Mouse (Mus musculus) heart, adult 2 months (tissue): ENCODE measurements around the gene Col25a1. TPM values are rescaled to one million over a fixed set of nuclear protein-coding genes. Genes with fewer than 3 reads are reported as not detected.

Experiments used
- DNase-seq, 2 experiments: peaks; one replicate each; pipeline ENCODE4 v3.0.0; 2021
- H3K27ac ChIP-seq: fragments of 200-600 bp; 2 replicates; pipeline ENCODE4 v1.8.1; 2022
- H3K27me3 ChIP-seq: fragments of 200-500 bp; 2 replicates; pipeline ENCODE4 v1.6.1; 2012; ENCODE audit warnings: mild to moderate bottlenecking, low read length, inconsistent platforms, mixed read lengths; ENCODE audit not compliant: control insufficient read depth, insufficient read depth
- H3K36me3 ChIP-seq: fragments of 200-500 bp; 2 replicates; pipeline ENCODE4 v1.6.1; 2012; ENCODE audit warnings: low read length, inconsistent platforms; ENCODE audit not compliant: control insufficient read depth, insufficient read depth
- H3K4me1 ChIP-seq: fragments of 200-500 bp; 2 replicates; pipeline ENCODE4 v1.6.1; 2011; ENCODE audit warnings: low read length; ENCODE audit not compliant: control insufficient read depth, insufficient read depth
- H3K4me3 ChIP-seq: fragments of 200-600 bp; 2 replicates; pipeline ENCODE4 v1.8.1; 2022
- H3K79me2 ChIP-seq: fragments of 200-500 bp; replicated peaks from 2 replicates; pipeline ENCODE4 v1.6.1; 2012; ENCODE audit warnings: mild to moderate bottlenecking, inconsistent platforms, low read length, moderate library complexity, mixed read lengths; ENCODE audit not compliant: control insufficient read depth, insufficient read depth
- H3K9ac ChIP-seq: fragments of 200-500 bp; 2 replicates; pipeline ENCODE4 v1.6.1; 2012; ENCODE audit warnings: low read depth, mild to moderate bottlenecking, control low read depth, inconsistent platforms, low read length, mixed read lengths
- CTCF ChIP-seq: fragments of 200-600 bp; IDR thresholded peaks from 2 replicates; pipeline ENCODE4 v1.8.1; 2022; ENCODE audit warnings: antibody characterized with exemption, mild to moderate bottlenecking, moderate library complexity
- EP300 ChIP-seq: fragments of 200-500 bp; IDR thresholded peaks from 2 replicates; pipeline ENCODE4 v1.6.1; 2011; ENCODE audit warnings: low read depth, low read length, control low read depth; ENCODE audit not compliant: insufficient read depth
- POLR2A ChIP-seq: fragments of 200-500 bp; IDR thresholded peaks from 2 replicates; pipeline ENCODE4 v1.6.1; 2011; ENCODE audit warnings: mild to moderate bottlenecking, low read depth, low read length, control low read depth; ENCODE audit not compliant: insufficient read depth
- WGBS: fragments of 180-500 bp; shearing (Covaris S2); methylation state at CpG from one replicate; pipeline ENCODE4 v1.1.7; 2018; 5-methylcytosine and 5-hydroxymethylcytosine counted together
- intact Hi-C: fragments of 180-260 bp; cut with DNase I; formaldehyde crosslinking; loops from one replicate; pipeline ENCODE4 v1.15.1; 2025
- polyA plus RNA-seq: library from polyadenylated mRNA; depleted of rRNA; stranded (reverse); fragments of >200 nt; gene quantifications from 2 replicates; pipeline ENCODE4 v1.2.3, GENCODE M21; 2012
- total RNA-seq, 2 experiments: library from RNA; stranded (reverse); gene quantifications; 2 replicates each; pipeline ENCODE4 v1.2.3; 2021

Col25a1 gene
- total and polyA plus RNA-seq, 3 experiments = 0.10 to 0.39 (median 0.21) TPM

- 69% methylated on average over 5 of the region's 5 CpGs for WGBS
- H3K4me3 ChIP-seq = no peak overlapping the region
- no peaks in the 10 kb centered on the region for H3K4me1 ChIP-seq
- no peak overlapping the region for H3K9ac ChIP-seq
- no peak for DNase-seq
- H3K36me3 ChIP-seq = no peaks in the 10 kb centered on the region
- no peak overlapping the region for H3K27ac ChIP-seq
- H3K27me3 ChIP-seq = no peaks in the 10 kb centered on the region
- no peaks in the 10 kb centered on the region for H3K79me2 ChIP-seq
- intact Hi-C loops = no loop called here
- TF ChIP-seq CTCF (no peak), EP300 (no peak), POLR2A (no peak)
These were observed 37.1 kb upstream of the Col25a1 start for GRCm38 (mm10) chr3:130094125-130094704.

DNA sequence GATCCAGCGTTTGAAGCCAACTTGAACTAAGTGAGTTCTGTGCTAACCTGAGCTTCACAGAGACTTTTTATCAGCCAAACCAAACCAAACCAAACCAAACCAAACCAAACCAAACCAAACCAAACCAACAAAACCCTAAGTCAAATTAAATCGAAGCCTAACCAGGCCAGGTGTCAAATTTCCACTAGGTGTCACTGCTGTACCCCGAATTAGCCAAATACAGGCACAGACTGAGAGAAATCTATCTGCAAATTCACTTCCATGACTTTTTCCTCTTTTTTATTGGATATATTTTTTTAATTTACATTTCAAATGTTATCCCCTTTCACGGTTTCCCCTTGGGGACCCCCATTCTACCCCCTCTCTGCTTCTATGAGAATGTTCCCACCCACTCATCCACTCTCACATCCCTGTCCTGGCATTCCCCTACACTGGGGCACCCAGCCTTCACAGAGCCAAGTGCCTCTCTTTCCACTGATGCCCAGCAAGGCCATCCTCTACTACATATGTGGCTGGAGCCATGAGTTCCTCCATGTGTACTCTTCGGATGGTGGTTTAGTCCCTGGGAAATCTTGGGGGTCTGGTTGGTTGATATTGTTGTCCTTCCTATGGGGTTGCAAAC lies 36.0 kb upstream of the Col25a1 start:
- Histone ChIP-seq H3K4me3 (no peak overlapping the region), H3K4me1 (no peaks in the 10 kb centered on the region), H3K27ac (no peak overlapping the region), H3K27me3 (no peaks in the 10 kb centered on the region), H3K36me3 (no peaks in the 10 kb centered on the region), H3K79me2 (no peaks in the 10 kb centered on the region), H3K9ac (no peak overlapping the region)
- TF ChIP-seq POLR2A = no peak
- TF ChIP-seq EP300 = no peak
- peak; percentile 76 for TF ChIP-seq CTCF
- DNase-seq = no peak
- intact Hi-C loops = loop anchor here (1.0 kb wide), 2 partner anchors 479 to 596 kb away; no protein-coding TSS in a partner anchor
- 35% methylated on average over 5 of the region's 5 CpGs for WGBS

DNA sequence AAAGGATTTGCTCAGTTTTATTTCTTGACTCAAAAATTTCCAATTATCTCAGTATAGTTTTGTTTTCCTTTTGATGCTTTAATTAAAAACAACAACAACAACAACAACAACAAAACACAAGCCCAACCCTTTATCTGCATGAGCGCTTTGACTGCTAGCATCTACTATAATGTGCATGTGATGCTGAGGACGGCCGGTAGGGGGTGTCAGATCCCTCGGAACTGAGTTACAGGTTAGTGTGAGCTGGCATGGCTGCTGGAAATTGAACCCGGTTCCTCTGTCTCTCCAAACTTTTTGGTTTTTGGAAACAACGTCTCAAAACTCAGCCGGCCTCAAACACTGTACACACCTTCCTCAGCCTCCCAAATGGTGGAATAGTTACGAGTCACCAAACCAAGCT lies 27.8 kb upstream of the Col25a1 start:
- no peak overlapping the region for H3K4me3 ChIP-seq
- 77% methylated on average over 8 of the region's 8 CpGs for WGBS
- no peak overlapping the region for H3K9ac ChIP-seq
- no peak for DNase-seq
- no peak overlapping the region for H3K27ac ChIP-seq
- no peaks in the 10 kb centered on the region for H3K79me2 ChIP-seq
- H3K4me1 ChIP-seq = no peaks in the 10 kb centered on the region
- no peaks in the 10 kb centered on the region; the same call in 1 of the 2 replicates for H3K27me3 ChIP-seq
- intact Hi-C loops = no loop called here
- no peaks in the 10 kb centered on the region for H3K36me3 ChIP-seq
- TF ChIP-seq EP300 (no peak), POLR2A (no peak), CTCF (peak; percentile 60)

- intact Hi-C loops = no loop called here
- H3K4me3 ChIP-seq = no peak overlapping the region
- H3K79me2 ChIP-seq = no peaks in the 10 kb centered on the region
- TF ChIP-seq CTCF (no peak), POLR2A (no peak), EP300 (no peak)
- no peak overlapping the region for H3K9ac ChIP-seq
- H3K27ac ChIP-seq = no peak overlapping the region
- no peak for DNase-seq
- no peaks in the 10 kb centered on the region for H3K36me3 ChIP-seq
- H3K27me3 ChIP-seq = no peaks in the 10 kb centered on the region; the same call in 1 of the 2 replicates
- H3K4me1 ChIP-seq = no peaks in the 10 kb centered on the region
- WGBS = 66% methylated on average over 9 of the region's 9 CpGs
These were observed 26.8 kb upstream of the Col25a1 start for GRCm38 (mm10) chr3:130104471-130104870.

GRCm38 (mm10) chr3:130116886-130117285 lies 14.4 kb upstream of the Col25a1 start:
- no peak overlapping the region for H3K4me3 ChIP-seq
- no peaks in the 10 kb centered on the region for H3K79me2 ChIP-seq
- H3K9ac ChIP-seq = no peak overlapping the region
- TF ChIP-seq POLR2A (no peak), EP300 (no peak), CTCF (no peak)
- 65% methylated on average over 6 of the region's 6 CpGs for WGBS
- no peaks in the 10 kb centered on the region for H3K27me3 ChIP-seq
- no peaks in the 10 kb centered on the region for H3K36me3 ChIP-seq
- H3K4me1 ChIP-seq = no peaks in the 10 kb centered on the region
- H3K27ac ChIP-seq = no peak overlapping the region
- intact Hi-C loops = no loop called here
- DNase-seq = no peak

DNA sequence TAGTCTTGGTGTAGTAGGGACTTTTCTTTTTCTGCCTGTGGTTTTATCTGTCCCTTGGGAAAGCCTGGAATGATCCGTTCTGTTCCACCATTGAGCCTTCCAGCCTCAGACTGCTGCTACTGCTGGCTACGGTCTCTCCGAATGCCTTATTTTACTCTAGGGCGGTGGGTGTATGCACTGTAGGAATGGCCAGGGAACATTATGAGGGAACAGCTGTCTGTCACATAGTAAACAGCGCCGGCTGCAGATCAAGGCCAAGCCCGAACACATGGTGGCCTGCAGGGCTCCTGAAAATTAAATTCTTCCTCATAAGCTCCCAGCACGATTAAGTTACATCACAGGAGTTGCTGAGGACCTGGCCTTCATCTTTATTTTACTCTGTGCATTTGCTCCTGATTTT lies 3.5 kb upstream of the Col25a1 start:
- Histone ChIP-seq H3K4me1 (no peaks in the 10 kb centered on the region), H3K9ac (no peak overlapping the region), H3K79me2 (no peaks in the 10 kb centered on the region), H3K4me3 (no peak overlapping the region), H3K36me3 (no peaks in the 10 kb centered on the region), H3K27me3 (no peaks in the 10 kb centered on the region), H3K27ac (no peak overlapping the region)
- TF ChIP-seq POLR2A = no peak
- TF ChIP-seq EP300 = no peak
- no peak for TF ChIP-seq CTCF
- WGBS = 76% methylated on average over 8 of the region's 8 CpGs
- intact Hi-C loops = no loop called here
- no peak for DNase-seq
